Mouse (Mus musculus): ENCODE measurements around the gene St6galnac3. TPM values are rescaled to one million over a fixed set of nuclear protein-coding genes. Genes with fewer than 3 reads are reported as not detected.
A peak's percentile ranks its signal among the peaks of the same experiment; 100 is the strongest.
"Not testable (repeated sequence)": the region's sequence is repeated elsewhere in the genome, so short reads cannot be mapped to it uniquely, and the experiment has no call there.

St6galnac3 gene
- total RNA-seq (2021): 10 to 100 TPM in 1 of 2 experiments, 1 to 10 TPM in 1; 8.5 to 14.8 TPM

- DNase-seq: peak; percentile 80 to 82
- intact Hi-C loops (cut with DNase I): loop anchor here (2.0 kb wide), 1 partner anchor 82 kb away; no protein-coding TSS in a partner anchor
Observed at GRCm38 (mm10) chr3:153724701-153725668, at the start of gene St6galnac3. TSS of gene St6galnac3 (minus strand) at chr3:153725174.

- intact Hi-C loops (cut with DNase I): no loop called here
- DNase-seq: no peak
Observed at GRCm38 (mm10) chr3:153774568-153774967, 49.6 kb upstream of the St6galnac3 start.

GRCm38 (mm10) chr3:153771479-153771878 lies 46.5 kb upstream of the St6galnac3 start:
- DNase-seq: no peak
- intact Hi-C loops (cut with DNase I): no loop called here

GRCm38 (mm10) chr3:153770573-153770972 lies 45.6 kb upstream of the St6galnac3 start:
- intact Hi-C loops (cut with DNase I): no loop called here
- DNase-seq: no peak

GRCm38 (mm10) chr3:153769220-153769619 lies 44.2 kb upstream of the St6galnac3 start:
- intact Hi-C loops (cut with DNase I): no loop called here
- DNase-seq: no peak

- DNase-seq: no peak
- intact Hi-C loops (cut with DNase I): no loop called here
Observed at GRCm38 (mm10) chr3:153765171-153765570, 40.2 kb upstream of the St6galnac3 start.

- DNase-seq: no peak
- intact Hi-C loops (cut with DNase I): no loop called here
Observed at GRCm38 (mm10) chr3:153764760-153765159, 39.8 kb upstream of the St6galnac3 start.

- DNase-seq: no peak
- intact Hi-C loops (cut with DNase I): no loop called here
Observed at GRCm38 (mm10) chr3:153761171-153761570, 36.2 kb upstream of the St6galnac3 start.

- no peak for DNase-seq
- intact Hi-C loops (cut with DNase I): no loop called here
Observed at GRCm38 (mm10) chr3:153759269-153759668, 34.3 kb upstream of the St6galnac3 start.

GRCm38 (mm10) chr3:153756500-153756996 lies 31.6 kb upstream of the St6galnac3 start:
- no peak for DNase-seq
- intact Hi-C loops (cut with DNase I): no loop called here

GRCm38 (mm10) chr3:153755785-153756326 lies 30.9 kb upstream of the St6galnac3 start:
- intact Hi-C loops (cut with DNase I): not testable (repeated sequence)

GRCm38 (mm10) chr3:153751435-153751834 lies 26.5 kb upstream of the St6galnac3 start:
- intact Hi-C loops (cut with DNase I): no loop called here
- no peak for DNase-seq

More at GRCm38 (mm10) chr3:153755785-153756326, 30.9 kb upstream of the St6galnac3 start:
- DNase-seq: not testable (repeated sequence)

GRCm38 (mm10) chr3:153749359-153749758 lies 24.4 kb upstream of the St6galnac3 start:
- intact Hi-C loops (cut with DNase I): no loop called here
- no peak for DNase-seq

GRCm38 (mm10) chr3:153748293-153748692 lies 23.3 kb upstream of the St6galnac3 start:
- DNase-seq: no peak
- intact Hi-C loops (cut with DNase I): no loop called here

GRCm38 (mm10) chr3:153745099-153745498 lies 20.1 kb upstream of the St6galnac3 start:
- intact Hi-C loops (cut with DNase I): no loop called here
- DNase-seq: no peak

GRCm38 (mm10) chr3:153744447-153744846 lies 19.5 kb upstream of the St6galnac3 start:
- intact Hi-C loops (cut with DNase I): no loop called here
- no peak for DNase-seq

GRCm38 (mm10) chr3:153741800-153742199 lies 16.8 kb upstream of the St6galnac3 start:
- DNase-seq: no peak
- intact Hi-C loops (cut with DNase I): no loop called here

GRCm38 (mm10) chr3:153739351-153739750 lies 14.4 kb upstream of the St6galnac3 start:
- intact Hi-C loops (cut with DNase I): no loop called here
- no peak for DNase-seq

- DNase-seq: no peak
- intact Hi-C loops (cut with DNase I): no loop called here
Observed at GRCm38 (mm10) chr3:153738421-153738820, 13.4 kb upstream of the St6galnac3 start.

GRCm38 (mm10) chr3:153736756-153737280 lies 11.8 kb upstream of the St6galnac3 start:
- no peak for DNase-seq
- intact Hi-C loops (cut with DNase I): no loop called here

- no peak for DNase-seq
- intact Hi-C loops (cut with DNase I): no loop called here
Observed at GRCm38 (mm10) chr3:153735796-153736549, 11.0 kb upstream of the St6galnac3 start.

Measured in heart, postnatal 10 days (tissue).